Mouse (Mus musculus) heart, postnatal 0 days (tissue): ENCODE measurements at regions not wholly inside any gene's neighbourhood (a gene's known extent, or its start where the extent isn't known, plus 50 kb on each side); places are given as distances from the start of the nearest gene placed in this dataset.

ENCODE experiments used
- ATAC-seq: fragments of 200-750 bp; cut with Nextera tagmentation; 2 replicates; pipeline ENCODE4 v1.8.0; 2017; ENCODE audit warnings: low read depth, moderate number of reproducible peaks, moderate library complexity; ENCODE audit not compliant: insufficient read depth
- DNase-seq: peaks from one replicate; pipeline ENCODE4 v3.0.0-alpha.2; 2016; ENCODE audit warnings: low spot score
- H3K27ac ChIP-seq: fragments of 300-500 bp; sonication (generic); 2 replicates; pipeline ENCODE4 v1.5.1; 2014; ENCODE audit warnings: low read depth, mild to moderate bottlenecking
- H3K27me3 ChIP-seq: fragments of 300-500 bp; sonication (generic); 2 replicates; pipeline ENCODE4 v1.6.1; 2014; ENCODE audit warnings: low read length, mixed read lengths; ENCODE audit not compliant: control insufficient read depth, insufficient read depth
- H3K36me3 ChIP-seq: fragments of 300-500 bp; sonication (generic); replicated peaks from 2 replicates; pipeline ENCODE4 v1.6.1; 2014; ENCODE audit warnings: low read length, mixed read lengths; ENCODE audit not compliant: control insufficient read depth, insufficient read depth
- H3K4me1 ChIP-seq: fragments of 300-500 bp; sonication (generic); 2 replicates; pipeline ENCODE4 v1.6.1; 2014; ENCODE audit warnings: antibody characterized with exemption; ENCODE audit not compliant: control insufficient read depth, insufficient read depth
- H3K4me2 ChIP-seq: fragments of 300-500 bp; sonication (generic); 2 replicates; pipeline ENCODE4 v1.6.1; 2014; ENCODE audit warnings: low read depth, mild to moderate bottlenecking, low read length, moderate library complexity
- H3K4me3 ChIP-seq: fragments of 300-500 bp; sonication (generic); 2 replicates; pipeline ENCODE4 v1.5.1; 2014; ENCODE audit warnings: low read depth, low read length
- H3K9ac ChIP-seq: fragments of 300-500 bp; sonication (generic); replicated peaks from 2 replicates; pipeline ENCODE4 v1.6.1; 2014; ENCODE audit warnings: low read depth, low read length, mixed read lengths
- H3K9me3 ChIP-seq: fragments of 300-500 bp; sonication (generic); replicated peaks from 2 replicates; pipeline ENCODE4 v1.6.1; 2016; ENCODE audit warnings: low read length; ENCODE audit not compliant: control insufficient read depth
- CTCF ChIP-seq: IDR thresholded peaks from 2 replicates; pipeline ENCODE4 v1.5.1; 2016; ENCODE audit warnings: antibody characterized with exemption, control low read depth, low read depth
- EP300 ChIP-seq: IDR thresholded peaks from 2 replicates; pipeline ENCODE4 v1.6.1; 2016; ENCODE audit warnings: antibody characterized with exemption, low read depth
- WGBS: fragments of 180-500 bp; shearing (Covaris S2); extraction: QIAGEN DNeasy Blood & Tissue Kit; methylation state at CpG from one replicate; pipeline ENCODE4 v1.1.7; 2014; 5-methylcytosine and 5-hydroxymethylcytosine counted together

DNA sequence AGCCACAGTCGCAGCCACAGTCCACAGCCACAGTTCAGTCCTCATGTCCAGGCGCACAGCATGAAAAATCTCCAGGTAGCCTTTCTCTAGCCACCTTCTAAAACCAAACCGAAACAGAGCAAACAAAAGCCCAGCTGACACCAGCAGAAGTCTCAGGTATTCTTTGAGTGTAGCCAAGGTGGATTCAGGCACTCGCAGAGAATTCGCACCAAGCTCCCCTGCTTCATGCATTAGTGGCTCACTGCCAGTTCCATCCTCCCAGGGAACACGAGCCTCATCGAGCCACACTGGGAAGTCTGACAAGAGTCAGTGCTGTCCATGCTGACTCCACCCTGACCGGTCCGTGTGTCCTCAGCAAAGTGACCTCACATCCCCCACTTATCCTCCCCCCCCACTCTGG lies 217.7 kb upstream of the Amigo2 start:
- DNase-seq (no peak), ATAC-seq (no peak)
- Histone ChIP-seq H3K9me3 (no peaks in the 10 kb centered on the region), H3K27me3 (no peaks in the 10 kb centered on the region), H3K27ac (no peak overlapping the region), H3K4me2 (no peak overlapping the region), H3K36me3 (no peaks in the 10 kb centered on the region), H3K4me1 (no peaks in the 10 kb centered on the region), H3K4me3 (no peak overlapping the region), H3K9ac (no peak overlapping the region)
- 68% methylated on average over 9 of the region's 9 CpGs for WGBS
- no peak for TF ChIP-seq CTCF
- no peak for TF ChIP-seq EP300

DNA sequence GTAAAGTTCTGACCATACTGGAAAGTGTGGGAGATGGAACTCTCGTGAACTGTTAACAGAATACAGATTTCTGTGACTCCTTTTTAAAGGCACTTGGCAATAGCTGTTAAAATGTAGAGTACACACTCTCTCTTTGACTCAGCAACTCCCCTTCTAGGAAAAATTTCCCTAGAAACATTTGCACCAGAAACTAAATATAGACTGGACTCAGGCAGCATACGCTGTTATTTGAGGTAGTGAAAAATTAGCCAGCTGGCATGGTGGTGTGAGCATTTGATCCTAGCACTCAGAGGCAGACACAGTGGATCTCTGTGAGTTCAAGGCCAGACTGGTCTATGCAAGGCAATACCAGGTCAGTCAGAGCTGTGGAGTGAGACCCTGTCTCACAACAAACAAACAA lies 215.5 kb upstream of the Amigo2 start:
- Histone ChIP-seq H3K9me3 (no peaks in the 10 kb centered on the region), H3K36me3 (no peaks in the 10 kb centered on the region), H3K9ac (no peak overlapping the region), H3K27ac (no peak overlapping the region), H3K4me3 (no peak overlapping the region), H3K4me1 (no peaks in the 10 kb centered on the region), H3K4me2 (no peak overlapping the region), H3K27me3 (no peaks in the 10 kb centered on the region)
- WGBS, result 43% methylated on average over 2 of the region's 2 CpGs
- ATAC-seq (no peak), DNase-seq (peak; percentile 12)
- TF ChIP-seq EP300 (no peak), CTCF (no peak)

DNA sequence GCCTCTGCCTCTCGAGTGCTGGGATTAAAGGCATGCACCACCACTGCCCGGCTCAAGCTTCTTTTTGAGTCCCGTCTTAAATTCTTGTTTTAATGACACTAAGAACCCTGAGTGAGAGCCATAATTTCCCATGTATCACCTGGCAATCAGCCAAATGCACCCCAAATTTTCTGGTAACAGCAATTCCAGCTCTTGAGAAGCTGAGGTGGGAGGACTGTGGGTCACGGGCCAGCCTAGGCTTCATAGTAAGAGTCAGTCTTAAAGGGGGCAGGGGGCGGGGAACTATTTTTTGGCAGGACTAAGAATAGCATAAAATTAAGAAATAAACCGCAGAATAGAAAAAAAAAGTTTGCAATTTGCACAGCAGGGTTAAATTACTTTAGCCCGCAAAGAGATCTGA lies 214.9 kb upstream of the Amigo2 start:
- Histone ChIP-seq H3K27me3 (no peaks in the 10 kb centered on the region), H3K9ac (no peak overlapping the region), H3K36me3 (no peaks in the 10 kb centered on the region), H3K27ac (no peak overlapping the region), H3K4me1 (no peaks in the 10 kb centered on the region), H3K4me2 (no peak overlapping the region), H3K9me3 (no peaks in the 10 kb centered on the region), H3K4me3 (no peak overlapping the region)
- DNase-seq (no peak), ATAC-seq (no peak)
- WGBS, result 88% methylated on average over 7 of the region's 7 CpGs
- no peak for TF ChIP-seq CTCF

DNA sequence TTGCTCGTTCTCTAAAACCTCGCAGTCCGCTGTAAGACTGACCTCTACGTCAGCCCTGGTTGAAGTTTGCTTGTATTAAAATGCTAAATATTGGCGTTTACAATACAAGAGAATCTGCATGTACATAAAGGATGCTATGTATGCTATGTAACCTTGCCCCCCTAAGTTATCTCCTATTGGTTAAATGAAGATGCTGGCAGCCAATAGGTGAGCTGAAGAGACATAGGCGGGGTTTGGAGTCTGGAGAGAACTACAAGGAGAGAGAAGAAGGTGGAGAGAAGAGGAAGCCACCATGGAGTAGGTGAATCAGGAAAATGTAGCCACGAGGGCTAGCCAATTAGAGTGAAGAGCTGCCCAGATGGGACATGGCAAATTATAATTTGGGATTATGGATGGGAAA lies 214.0 kb upstream of the Amigo2 start:
- H3K4me1 ChIP-seq, result no peaks in the 10 kb centered on the region
- ATAC-seq (no peak), DNase-seq (no peak)
- TF ChIP-seq CTCF (no peak), EP300 (no peak)
- H3K36me3 ChIP-seq, result no peaks in the 10 kb centered on the region
- no peak overlapping the region for H3K4me3 ChIP-seq
- no peaks in the 10 kb centered on the region for H3K9me3 ChIP-seq
- H3K27ac ChIP-seq, result no peak overlapping the region
- no peak overlapping the region for H3K9ac ChIP-seq
- no peaks in the 10 kb centered on the region for H3K27me3 ChIP-seq
- no peak overlapping the region for H3K4me2 ChIP-seq
- WGBS, result 73% methylated on average over 7 of the region's 7 CpGs

DNA sequence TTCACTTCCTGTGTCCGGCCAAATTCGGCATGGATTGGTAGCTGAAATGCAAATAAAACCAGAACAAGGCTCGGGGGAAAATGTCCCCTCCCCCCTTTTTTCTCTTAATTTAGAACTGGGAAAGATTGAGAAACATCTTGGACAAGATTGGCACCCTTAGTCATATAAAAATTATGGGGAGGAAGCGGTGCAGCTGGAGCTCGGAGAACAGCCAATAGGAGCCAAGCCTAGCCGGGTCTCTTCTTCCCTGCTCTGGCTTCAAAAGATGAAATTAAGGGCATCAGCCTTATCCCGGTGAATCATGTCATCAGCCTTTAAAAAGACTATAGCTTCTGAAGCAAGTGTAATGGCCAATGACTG lies 213.3 kb upstream of the Amigo2 start:
- no peak for ATAC-seq
- no peak overlapping the region for H3K27ac ChIP-seq
- no peak overlapping the region for H3K9ac ChIP-seq

DNA sequence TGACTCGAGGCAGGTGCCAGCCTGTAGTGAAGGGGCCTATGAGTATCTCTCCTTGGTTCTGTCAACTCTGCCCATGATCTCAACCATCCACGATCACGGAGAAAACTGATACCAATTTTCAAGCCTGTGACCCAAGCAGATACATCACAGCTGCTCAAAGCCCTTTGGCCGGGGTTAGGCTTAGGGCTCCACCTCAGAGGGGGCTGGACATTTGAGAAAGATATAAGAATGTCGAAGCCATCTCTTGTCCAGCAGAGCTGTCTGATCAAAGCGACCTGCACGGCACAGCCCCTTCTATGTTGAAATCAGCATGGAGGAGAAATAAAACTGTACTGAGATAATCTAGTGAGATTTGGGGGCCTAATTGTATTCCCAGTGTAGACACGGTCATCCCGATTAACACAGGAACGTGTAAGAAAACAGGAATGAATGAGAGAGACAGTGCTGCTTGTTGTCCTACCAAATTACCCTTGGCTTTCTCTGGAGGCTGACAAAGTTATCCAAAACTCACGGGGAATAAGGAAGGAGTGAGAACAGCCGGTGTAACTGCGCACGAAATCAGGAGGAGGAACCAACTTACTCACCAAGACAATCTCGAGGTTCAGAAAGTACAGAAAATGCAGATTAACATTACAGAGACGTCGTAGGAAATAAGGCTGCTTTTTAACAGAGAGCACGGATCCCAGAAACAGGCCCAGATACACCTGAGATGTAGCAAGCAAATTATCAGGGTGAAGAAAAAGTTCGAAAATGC lies 212.7 kb upstream of the Amigo2 start:
- H3K9ac ChIP-seq, result no peak overlapping the region

More for the DNA sequence above, 213.3 kb upstream of the Amigo2 start:
- no peak overlapping the region for H3K4me3 ChIP-seq
- no peaks in the 10 kb centered on the region for H3K27me3 ChIP-seq
- H3K4me1 ChIP-seq, result no peaks in the 10 kb centered on the region
- WGBS, result 83% methylated on average over 7 of the region's 7 CpGs
- no peaks in the 10 kb centered on the region for H3K36me3 ChIP-seq
- H3K9me3 ChIP-seq, result no peaks in the 10 kb centered on the region
- no peak for DNase-seq
- H3K4me2 ChIP-seq, result no peak overlapping the region
- TF ChIP-seq CTCF (no peak), EP300 (no peak)

More for the DNA sequence above, 212.7 kb upstream of the Amigo2 start:
- DNase-seq, result no peak
- WGBS, result 83% methylated on average over 19 of the region's 19 CpGs
- no peaks in the 10 kb centered on the region for H3K36me3 ChIP-seq
- H3K27me3 ChIP-seq, result no peaks in the 10 kb centered on the region
- no peak overlapping the region for H3K4me3 ChIP-seq
- no peak overlapping the region for H3K27ac ChIP-seq
- H3K4me2 ChIP-seq, result no peak overlapping the region
- H3K4me1 ChIP-seq, result no peaks in the 10 kb centered on the region
- H3K9me3 ChIP-seq, result no peaks in the 10 kb centered on the region
- TF ChIP-seq EP300 (no peak), CTCF (no peak)
- ATAC-seq, result no peak
